Mouse (Mus musculus): Measurements from ENCODE around the gene Acox1. TPM values are rescaled to one million over a fixed set of nuclear protein-coding genes. Genes with fewer than 3 reads are reported as not detected.

Gene Acox1
- polyA plus RNA-seq, 1 experiment: not detected

DNA sequence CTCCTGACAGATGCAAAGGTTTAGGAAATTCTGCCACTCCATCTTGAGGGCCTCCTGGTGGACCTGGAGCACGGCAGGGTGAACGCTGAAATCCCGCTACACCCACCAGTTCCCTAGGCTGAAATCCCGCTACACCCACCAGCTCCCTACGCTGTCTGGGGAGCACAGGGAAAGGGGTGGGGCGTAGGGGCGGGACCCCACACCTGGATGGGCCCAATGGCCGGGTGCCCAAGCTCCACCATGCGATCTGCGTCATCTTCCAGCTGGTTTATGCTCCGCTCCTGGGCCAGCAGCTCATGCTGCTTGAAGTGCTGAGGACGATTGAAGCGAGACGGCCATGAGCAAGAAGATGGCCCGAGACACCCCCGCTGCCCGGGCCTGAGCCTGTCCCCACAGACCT, 33.6 kb upstream of the Acox1 start:
- H3K27ac ChIP-seq (ENCODE audit: insufficient read depth, low read depth, low read length): no peak overlapping the region
- peak overlapping the region; percentile 32 for H3K4me3 ChIP-seq (ENCODE audit: insufficient read depth, low read depth, low read length)
- peaks cover 7% of the 10 kb centered on the region for H3K4me1 ChIP-seq (ENCODE audit: control insufficient read depth, insufficient read depth, low read length)
- TF ChIP-seq POLR2A (IDR thresholded peaks at IDR 0.05; ENCODE audit: insufficient read depth, low read depth, low read length) (no peak), CTCF (IDR thresholded peaks at IDR 0.05; ENCODE audit: insufficient read depth, low read depth, low read length) (no peak)
- 25% methylated on average over 17 of the region's 17 CpGs for WGBS

DNA sequence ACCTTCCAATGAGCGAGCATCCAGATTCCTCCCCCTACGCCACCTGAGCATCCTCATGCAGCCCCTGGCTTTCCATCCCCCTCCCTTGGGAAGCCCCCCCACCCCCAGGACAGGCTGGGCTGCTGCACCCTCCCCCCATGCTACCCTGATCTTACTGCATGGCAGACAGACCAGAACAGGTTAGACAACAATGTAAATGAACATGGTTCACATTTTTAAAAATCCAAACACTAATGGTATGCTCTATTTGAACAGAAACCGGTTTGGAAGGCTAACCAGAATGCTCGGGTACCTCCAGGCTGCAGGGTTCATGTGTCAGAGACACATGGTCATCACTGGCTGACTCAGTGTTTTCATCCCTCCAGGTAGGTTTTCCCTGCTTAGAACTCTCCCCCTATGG, 29.9 kb upstream of the Acox1 start:
- no peak overlapping the region for H3K27ac ChIP-seq (ENCODE audit: insufficient read depth, low read depth, low read length)
- H3K4me3 ChIP-seq (ENCODE audit: insufficient read depth, low read depth, low read length): no peak overlapping the region
- WGBS: 84% methylated on average over 4 of the region's 4 CpGs
- H3K4me1 ChIP-seq (ENCODE audit: control insufficient read depth, insufficient read depth, low read length): peaks cover 7% of the 10 kb centered on the region
- TF ChIP-seq CTCF (IDR thresholded peaks at IDR 0.05; ENCODE audit: insufficient read depth, low read depth, low read length) (no peak), POLR2A (IDR thresholded peaks at IDR 0.05; ENCODE audit: insufficient read depth, low read depth, low read length) (no peak)

- no peak overlapping the region for H3K4me3 ChIP-seq (ENCODE audit: insufficient read depth, low read depth, low read length)
- no peak for TF ChIP-seq POLR2A (IDR thresholded peaks at IDR 0.05; ENCODE audit: insufficient read depth, low read depth, low read length)
- peak; percentile 60 for TF ChIP-seq CTCF (IDR thresholded peaks at IDR 0.05; ENCODE audit: insufficient read depth, low read depth, low read length)
- H3K4me1 ChIP-seq (ENCODE audit: control insufficient read depth, insufficient read depth, low read length): peaks cover 19% of the 10 kb centered on the region
- WGBS: 0% methylated on average over 2 of the region's 2 CpGs
- no peak overlapping the region for H3K27ac ChIP-seq (ENCODE audit: insufficient read depth, low read depth, low read length)
These were observed 27.6 kb upstream of the Acox1 start for GRCm38 (mm10) chr11:116226414-116226813.

- Histone ChIP-seq H3K4me3 (ENCODE audit: insufficient read depth, low read depth, low read length) (peak overlapping the region; percentile 23), H3K4me1 (ENCODE audit: control insufficient read depth, insufficient read depth, low read length) (peaks cover 22% of the 10 kb centered on the region), H3K27ac (ENCODE audit: insufficient read depth, low read depth, low read length) (no peak overlapping the region)
- 31% methylated on average over 23 of the region's 23 CpGs for WGBS
- TF ChIP-seq CTCF (IDR thresholded peaks at IDR 0.05; ENCODE audit: insufficient read depth, low read depth, low read length): no peak
- no peak for TF ChIP-seq POLR2A (IDR thresholded peaks at IDR 0.05; ENCODE audit: insufficient read depth, low read depth, low read length)
These were observed 23.9 kb upstream of the Acox1 start for GRCm38 (mm10) chr11:116222740-116223059.

DNA sequence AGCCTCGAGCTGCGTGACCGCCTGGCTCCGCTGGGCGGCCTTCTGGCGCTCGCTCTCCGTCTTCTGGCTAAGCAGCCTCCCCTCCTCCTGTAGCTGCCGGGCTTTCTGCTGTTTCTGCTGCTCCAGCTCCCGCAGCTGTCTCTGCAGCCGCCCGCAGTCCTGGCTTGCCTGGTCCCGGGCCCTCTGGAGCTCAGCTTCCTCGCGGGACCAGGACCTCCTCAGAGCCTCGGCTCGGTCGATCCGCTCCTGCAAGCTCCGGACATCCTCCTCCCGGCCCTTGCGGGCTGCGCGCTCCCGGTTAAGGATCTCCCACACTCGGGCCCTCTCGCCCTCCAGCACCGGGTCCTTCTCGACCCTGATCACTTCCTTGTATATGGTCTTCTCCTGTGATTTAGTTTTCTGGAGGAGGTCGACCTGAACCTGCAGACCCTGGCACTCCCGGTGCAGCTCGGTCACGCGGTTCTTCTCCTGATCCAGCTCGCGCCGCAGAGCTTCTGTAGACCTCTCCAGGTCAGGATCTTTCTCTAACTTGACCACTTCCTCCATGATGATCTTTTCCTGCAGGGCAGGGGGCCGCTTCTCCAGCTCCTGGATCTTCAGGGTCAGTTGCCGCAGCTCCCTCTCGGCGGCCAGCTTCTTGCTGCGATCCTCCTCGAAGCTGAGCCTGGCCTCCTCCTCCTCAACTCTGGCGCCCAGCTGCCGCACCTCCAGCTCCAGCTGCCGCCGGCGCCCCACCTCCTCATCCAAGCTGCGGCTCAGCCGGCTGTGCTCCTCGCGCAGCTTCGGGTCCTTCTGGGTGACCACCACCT, 23.3 kb upstream of the Acox1 start:
- 21% methylated on average over 53 of the region's 53 CpGs for WGBS
- H3K4me3 ChIP-seq (ENCODE audit: insufficient read depth, low read depth, low read length): peak overlapping the region; percentile 23
- peaks cover 22% of the 10 kb centered on the region for H3K4me1 ChIP-seq (ENCODE audit: control insufficient read depth, insufficient read depth, low read length)
- no peak overlapping the region for H3K27ac ChIP-seq (ENCODE audit: insufficient read depth, low read depth, low read length)
- no peak for TF ChIP-seq CTCF (IDR thresholded peaks at IDR 0.05; ENCODE audit: insufficient read depth, low read depth, low read length)
- no peak for TF ChIP-seq POLR2A (IDR thresholded peaks at IDR 0.05; ENCODE audit: insufficient read depth, low read depth, low read length)

- TF ChIP-seq POLR2A (IDR thresholded peaks at IDR 0.05; ENCODE audit: insufficient read depth, low read depth, low read length) (no peak), CTCF (IDR thresholded peaks at IDR 0.05; ENCODE audit: insufficient read depth, low read depth, low read length) (peak; percentile 30; the same call in 1 of the 2 replicates)
- 38% methylated on average over 4 of the region's 4 CpGs for WGBS
- no peak overlapping the region for H3K4me3 ChIP-seq (ENCODE audit: insufficient read depth, low read depth, low read length)
- peaks cover 22% of the 10 kb centered on the region for H3K4me1 ChIP-seq (ENCODE audit: control insufficient read depth, insufficient read depth, low read length)
- H3K27ac ChIP-seq (ENCODE audit: insufficient read depth, low read depth, low read length): no peak overlapping the region
These were observed 21.0 kb upstream of the Acox1 start for GRCm38 (mm10) chr11:116219885-116220284.

GRCm38 (mm10) chr11:116218737-116219400, 20.0 kb upstream of the Acox1 start:
- Histone ChIP-seq H3K27ac (ENCODE audit: insufficient read depth, low read depth, low read length) (no peak overlapping the region), H3K4me1 (ENCODE audit: control insufficient read depth, insufficient read depth, low read length) (peaks cover 22% of the 10 kb centered on the region), H3K4me3 (ENCODE audit: insufficient read depth, low read depth, low read length) (no peak overlapping the region)
- WGBS: 33% methylated on average over 7 of the region's 7 CpGs
- TF ChIP-seq CTCF (IDR thresholded peaks at IDR 0.05; ENCODE audit: insufficient read depth, low read depth, low read length) (no peak), POLR2A (IDR thresholded peaks at IDR 0.05; ENCODE audit: insufficient read depth, low read depth, low read length) (no peak)

DNA sequence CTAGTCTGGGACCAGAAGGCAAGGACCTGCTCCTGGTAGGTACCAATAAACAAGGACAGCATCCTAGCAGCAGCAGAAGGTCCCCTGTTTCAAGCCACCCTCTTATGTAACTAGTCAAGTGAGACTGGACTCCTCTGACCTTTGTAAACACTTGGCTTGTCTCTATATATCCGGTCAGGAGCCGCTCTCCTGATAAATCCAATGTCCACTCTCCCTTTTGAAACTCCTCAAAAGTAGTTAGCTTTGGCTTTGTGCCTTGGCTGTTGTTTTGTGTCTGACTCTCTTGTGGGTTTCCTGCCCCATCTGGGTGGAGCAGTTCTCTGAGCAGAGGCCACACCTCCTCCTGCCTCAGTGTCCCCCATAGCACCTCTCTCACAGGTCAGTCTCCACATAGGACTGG, 19.4 kb upstream of the Acox1 start:
- TF ChIP-seq CTCF (IDR thresholded peaks at IDR 0.05; ENCODE audit: insufficient read depth, low read depth, low read length) (no peak), POLR2A (IDR thresholded peaks at IDR 0.05; ENCODE audit: insufficient read depth, low read depth, low read length) (no peak)
- Histone ChIP-seq H3K4me3 (ENCODE audit: insufficient read depth, low read depth, low read length) (no peak overlapping the region), H3K27ac (ENCODE audit: insufficient read depth, low read depth, low read length) (no peak overlapping the region), H3K4me1 (ENCODE audit: control insufficient read depth, insufficient read depth, low read length) (peaks cover 20% of the 10 kb centered on the region)
- WGBS: 54% methylated on average over 2 of the region's 2 CpGs

DNA sequence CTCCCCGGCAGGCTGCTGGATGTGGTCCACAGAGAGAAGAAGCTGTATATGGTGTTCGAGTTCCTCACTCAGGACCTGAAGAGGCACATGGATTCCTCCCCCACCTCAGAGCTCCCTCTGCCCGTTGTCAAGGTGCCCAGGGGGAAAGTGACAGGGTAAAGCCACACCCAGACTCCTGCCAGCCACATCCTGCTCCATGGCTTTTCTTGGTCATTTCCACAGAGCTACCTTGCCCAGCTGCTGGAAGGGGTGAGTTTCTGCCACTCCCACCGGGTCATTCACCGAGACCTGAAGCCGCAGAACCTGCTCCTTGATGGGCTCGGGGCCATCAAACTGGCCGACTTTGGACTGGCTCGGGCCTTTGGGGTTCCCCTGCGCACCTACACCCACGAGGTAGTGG, 17.7 kb upstream of the Acox1 start:
- Histone ChIP-seq H3K4me1 (ENCODE audit: control insufficient read depth, insufficient read depth, low read length) (peaks cover 4% of the 10 kb centered on the region), H3K27ac (ENCODE audit: insufficient read depth, low read depth, low read length) (no peak overlapping the region), H3K4me3 (ENCODE audit: insufficient read depth, low read depth, low read length) (no peak overlapping the region)
- WGBS: 83% methylated on average over 11 of the region's 11 CpGs
- no peak for TF ChIP-seq POLR2A (IDR thresholded peaks at IDR 0.05; ENCODE audit: insufficient read depth, low read depth, low read length)
- TF ChIP-seq CTCF (IDR thresholded peaks at IDR 0.05; ENCODE audit: insufficient read depth, low read depth, low read length): no peak
